Mouse (Mus musculus) stomach, embryonic 15.5 days (tissue): Measurements from ENCODE around the gene Anpep. TPM values are rescaled to one million over a fixed set of nuclear protein-coding genes. Genes with fewer than 3 reads are reported as not detected.

Source experiments
- ATAC-seq: fragments of 200-750 bp; cut with Nextera tagmentation; 2 replicates; pipeline ENCODE4 v1.8.0; 2017; ENCODE audit warnings: low read depth, moderate number of reproducible peaks, moderate TSS enrichment; ENCODE audit not compliant: insufficient read depth, low FRiP score
- H3K27ac ChIP-seq: fragments of 300-500 bp; sonication (generic); 2 replicates; pipeline ENCODE4 v1.5.1; 2015; ENCODE audit warnings: mild to moderate bottlenecking, inconsistent platforms
- H3K27me3 ChIP-seq: fragments of 300-500 bp; sonication (generic); replicated peaks from 2 replicates; pipeline ENCODE4 v1.6.1; 2015; ENCODE audit warnings: inconsistent platforms
- H3K36me3 ChIP-seq: fragments of 300-500 bp; sonication (generic); 2 replicates; pipeline ENCODE4 v1.6.1; 2015; ENCODE audit warnings: inconsistent platforms
- H3K4me1 ChIP-seq: fragments of 300-500 bp; sonication (generic); 2 replicates; pipeline ENCODE4 v1.6.1; 2015; ENCODE audit warnings: inconsistent platforms
- H3K4me2 ChIP-seq: fragments of 300-500 bp; sonication (generic); 2 replicates; pipeline ENCODE4 v1.6.1; 2015; ENCODE audit warnings: mild to moderate bottlenecking, inconsistent platforms
- H3K4me3 ChIP-seq: fragments of 300-500 bp; sonication (generic); replicated peaks from 2 replicates; pipeline ENCODE4 v1.5.1; 2015; ENCODE audit warnings: inconsistent platforms
- H3K9ac ChIP-seq: fragments of 300-500 bp; sonication (generic); 2 replicates; pipeline ENCODE4 v1.6.1; 2015; ENCODE audit warnings: inconsistent platforms
- H3K9me3 ChIP-seq: fragments of 300-500 bp; sonication (generic); 2 replicates; pipeline ENCODE4 v1.6.1; 2016; ENCODE audit warnings: inconsistent platforms
- WGBS: fragments of 180-500 bp; shearing (Covaris S2); methylation state at CpG from one replicate; pipeline ENCODE4 v1.1.7; 2015; 5-methylcytosine and 5-hydroxymethylcytosine counted together
- polyA plus RNA-seq: library from polyadenylated mRNA; unstranded; fragments of >200 nt; fragmentation: Nextera tagmentation; extraction: Ambion mirVana; gene quantifications from 2 replicates; pipeline ENCODE4 v1.2.1, GENCODE M21; 2015

Anpep gene
- polyA plus RNA-seq, 1 experiment from 2014 or later: 55.9 TPM

DNA sequence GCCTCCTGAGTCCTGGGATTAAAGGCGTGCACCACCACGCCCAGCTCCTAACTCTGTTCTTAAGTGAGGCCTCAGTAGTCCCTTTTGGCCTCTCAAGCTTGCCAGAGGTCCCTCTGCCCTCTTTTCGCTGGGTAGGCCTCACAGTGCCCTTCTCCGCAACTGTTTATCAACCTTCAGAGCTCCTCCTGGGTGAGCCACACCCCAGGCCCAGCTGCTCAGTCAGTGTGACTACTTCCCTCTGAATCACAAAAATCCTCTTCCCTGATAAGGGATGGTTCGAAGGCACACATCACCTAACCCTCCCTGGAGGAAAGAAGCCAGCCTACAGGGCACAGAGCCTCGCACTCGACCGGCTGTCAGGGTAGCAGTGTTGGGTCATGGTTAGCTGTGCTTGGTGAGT is 935 bp upstream of the Anpep start:
- Histone ChIP-seq H3K27me3 (no peaks in the 10 kb centered on the region), H3K9me3 (no peaks in the 10 kb centered on the region), H3K9ac (no peak overlapping the region), H3K27ac (no peak overlapping the region), H3K4me1 (peaks cover 11% of the 10 kb centered on the region), H3K4me3 (no peak overlapping the region), H3K36me3 (no peaks in the 10 kb centered on the region), H3K4me2 (no peak overlapping the region)
- ATAC-seq: no peak
- 85% methylated on average over 8 of the region's 8 CpGs for WGBS

DNA sequence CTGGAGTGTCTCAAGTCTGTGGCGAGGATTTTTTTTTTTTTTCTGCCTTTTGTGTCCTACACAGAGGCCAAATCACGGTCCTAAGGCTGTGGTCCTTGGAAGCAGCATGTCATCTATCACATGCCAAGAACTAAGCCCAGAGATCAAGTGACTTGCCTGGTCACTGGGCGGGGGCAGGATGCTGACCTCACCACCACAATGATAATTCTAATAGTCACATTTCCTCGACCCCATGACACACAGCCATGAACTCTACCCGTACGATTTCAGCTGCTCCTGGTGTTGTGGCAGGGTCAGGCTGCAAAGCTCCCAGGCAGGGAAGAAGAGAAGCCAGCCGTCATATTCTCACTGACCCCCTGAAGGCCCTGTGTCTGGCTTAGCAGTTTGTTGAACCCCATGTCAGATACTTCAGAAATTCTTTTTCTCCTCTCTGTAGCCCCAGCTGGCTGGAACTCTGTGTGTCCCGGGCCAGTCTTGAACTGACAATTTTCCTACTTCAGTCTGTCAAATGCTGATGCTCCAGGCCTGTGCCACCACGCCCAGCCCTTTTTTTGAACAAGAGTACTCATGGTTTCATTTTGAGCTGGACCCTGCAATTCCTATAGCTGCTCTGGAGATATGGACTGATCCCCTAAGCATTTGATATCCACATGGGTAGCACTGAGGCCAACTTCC is 1.8 kb downstream of the Anpep start:
- H3K9ac ChIP-seq: no peak overlapping the region
- WGBS: 58% methylated on average over 9 of the region's 9 CpGs
- no peaks in the 10 kb centered on the region for H3K36me3 ChIP-seq
- no peaks in the 10 kb centered on the region for H3K27me3 ChIP-seq
- H3K4me1 ChIP-seq: peaks cover 11% of the 10 kb centered on the region
- no peak overlapping the region for H3K4me2 ChIP-seq
- no peak overlapping the region for H3K27ac ChIP-seq
- no peak for ATAC-seq
- no peaks in the 10 kb centered on the region for H3K9me3 ChIP-seq
- no peak overlapping the region for H3K4me3 ChIP-seq

DNA sequence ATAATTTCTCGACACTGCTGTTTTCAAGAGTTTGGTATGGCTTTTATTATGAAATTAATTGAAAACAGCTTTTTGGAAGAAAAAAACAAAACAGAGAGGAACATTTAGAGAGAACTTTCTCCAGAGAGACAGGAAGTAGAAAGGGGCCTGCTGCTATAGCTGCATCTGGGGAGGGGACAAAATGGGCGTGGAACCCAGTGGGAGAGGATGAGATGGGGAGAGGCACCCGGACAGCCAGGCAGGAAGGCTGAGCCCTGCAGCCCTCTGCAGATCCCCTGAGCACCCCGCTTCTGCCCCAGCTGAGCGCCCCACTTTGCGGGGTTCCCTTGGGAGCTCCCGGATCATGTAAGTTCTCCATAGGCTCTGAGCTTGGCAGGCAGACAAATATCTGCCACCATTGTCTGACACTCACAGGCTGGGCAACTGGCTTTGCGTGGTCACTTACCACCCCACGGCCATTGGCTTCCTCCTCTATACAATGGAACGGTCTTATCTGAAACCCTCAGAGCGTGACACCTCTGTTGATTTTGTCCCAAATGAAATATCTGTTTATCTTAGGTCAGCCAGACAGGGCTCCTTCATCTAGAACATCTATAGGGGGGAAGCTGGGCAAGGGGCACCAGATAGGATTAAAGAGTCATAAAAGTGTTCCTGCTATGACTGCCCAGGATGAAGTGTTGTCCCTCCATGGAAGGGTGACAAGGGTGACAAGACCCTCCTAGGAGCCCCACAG is 2.5 kb downstream of the Anpep start:
- 45% methylated on average over 11 of the region's 11 CpGs for WGBS
- Histone ChIP-seq H3K9me3 (no peaks in the 10 kb centered on the region), H3K9ac (no peak overlapping the region), H3K4me1 (peaks cover 11% of the 10 kb centered on the region), H3K27ac (no peak overlapping the region; the same call in 1 of the 2 replicates), H3K27me3 (no peaks in the 10 kb centered on the region), H3K4me2 (peak overlapping the region; percentile 23; the same call in 1 of the 2 replicates), H3K36me3 (no peaks in the 10 kb centered on the region), H3K4me3 (no peak overlapping the region)
- ATAC-seq: no peak; the same call in 1 of the 2 replicates

- H3K9ac ChIP-seq: no peak overlapping the region
- H3K27me3 ChIP-seq: no peaks in the 10 kb centered on the region
- no peaks in the 10 kb centered on the region for H3K36me3 ChIP-seq
- H3K4me2 ChIP-seq: no peak overlapping the region
- no peaks in the 10 kb centered on the region for H3K9me3 ChIP-seq
- H3K4me3 ChIP-seq: no peak overlapping the region
- 72% methylated on average over 4 of the region's 4 CpGs for WGBS
- ATAC-seq: no peak
- peaks cover 11% of the 10 kb centered on the region for H3K4me1 ChIP-seq
- H3K27ac ChIP-seq: no peak overlapping the region
Measured at GRCm38 (mm10) chr7:79856305-79856704, 4.6 kb downstream of the Anpep start.

DNA sequence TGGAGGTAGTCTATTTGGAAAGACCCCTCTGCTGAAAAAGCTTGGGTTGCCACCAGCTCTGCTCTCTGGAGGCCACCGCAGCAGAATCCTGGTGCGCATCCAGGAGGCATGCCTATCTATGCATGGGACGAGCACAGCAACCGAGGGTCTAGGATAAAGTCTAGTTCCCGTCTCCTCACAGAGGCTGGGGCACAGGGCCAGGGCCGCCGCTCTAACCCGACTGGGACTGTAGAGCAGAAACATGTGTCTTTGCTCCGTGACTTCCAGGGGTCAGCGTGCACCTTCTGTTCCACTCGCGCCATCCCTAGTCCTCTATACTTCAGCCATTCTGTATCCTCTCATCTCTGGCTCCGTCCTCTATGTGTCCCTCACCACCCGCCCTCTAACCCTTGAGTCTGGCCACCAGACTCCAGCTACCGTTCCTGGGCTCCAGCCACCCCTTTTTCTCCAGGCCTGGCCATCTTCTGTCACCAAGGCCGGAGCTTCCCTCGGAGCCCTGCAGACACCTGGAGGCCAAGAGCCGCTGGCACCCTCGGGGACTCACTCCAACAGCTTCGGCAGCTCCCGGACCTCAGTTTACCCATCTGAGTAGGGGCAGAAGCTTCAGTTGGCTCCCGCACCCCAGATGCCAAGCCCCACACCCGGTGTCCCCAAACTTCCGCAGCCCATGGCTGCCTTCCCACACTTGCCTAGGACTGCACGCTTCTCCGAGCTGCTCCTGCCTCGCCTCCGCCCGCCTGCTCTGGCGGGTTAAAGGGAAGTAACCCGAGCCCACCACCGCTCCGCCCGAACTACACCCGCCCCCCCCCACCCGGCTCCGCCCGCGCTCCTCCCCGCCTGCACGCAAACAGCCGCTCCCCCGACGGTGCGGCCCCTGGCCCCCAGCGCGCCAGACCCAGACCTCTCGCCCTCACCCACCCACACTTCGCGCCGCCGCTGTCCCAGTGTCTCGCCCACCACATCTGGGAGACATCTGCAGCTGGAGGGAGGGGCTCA is 13.1 kb downstream of the Anpep start:
- no peaks in the 10 kb centered on the region for H3K9me3 ChIP-seq
- no peaks in the 10 kb centered on the region for H3K27me3 ChIP-seq
- peaks cover 24% of the 10 kb centered on the region for H3K4me1 ChIP-seq
- H3K36me3 ChIP-seq: no peaks in the 10 kb centered on the region
- H3K4me3 ChIP-seq: peak overlapping the region; percentile 50
- peak overlapping the region; percentile 4; the same call in 1 of the 2 replicates for H3K9ac ChIP-seq
- ATAC-seq: peak; percentile 67
- peak overlapping the region; percentile 79 for H3K4me2 ChIP-seq
- peak overlapping the region; percentile 28 for H3K27ac ChIP-seq
- 10% methylated on average over 51 of the region's 53 CpGs for WGBS

- Histone ChIP-seq H3K27me3 (no peaks in the 10 kb centered on the region), H3K36me3 (no peaks in the 10 kb centered on the region), H3K27ac (no peak overlapping the region), H3K9me3 (no peaks in the 10 kb centered on the region), H3K4me2 (peak overlapping the region; percentile 79), H3K9ac (no peak overlapping the region), H3K4me3 (no peak overlapping the region; the same call in 1 of the 2 replicates), H3K4me1 (peaks cover 24% of the 10 kb centered on the region)
- 74% methylated on average over 2 of the region's 2 CpGs for WGBS
- ATAC-seq: no peak
Measured at GRCm38 (mm10) chr7:79846342-79846741, 14.5 kb downstream of the Anpep start.

DNA sequence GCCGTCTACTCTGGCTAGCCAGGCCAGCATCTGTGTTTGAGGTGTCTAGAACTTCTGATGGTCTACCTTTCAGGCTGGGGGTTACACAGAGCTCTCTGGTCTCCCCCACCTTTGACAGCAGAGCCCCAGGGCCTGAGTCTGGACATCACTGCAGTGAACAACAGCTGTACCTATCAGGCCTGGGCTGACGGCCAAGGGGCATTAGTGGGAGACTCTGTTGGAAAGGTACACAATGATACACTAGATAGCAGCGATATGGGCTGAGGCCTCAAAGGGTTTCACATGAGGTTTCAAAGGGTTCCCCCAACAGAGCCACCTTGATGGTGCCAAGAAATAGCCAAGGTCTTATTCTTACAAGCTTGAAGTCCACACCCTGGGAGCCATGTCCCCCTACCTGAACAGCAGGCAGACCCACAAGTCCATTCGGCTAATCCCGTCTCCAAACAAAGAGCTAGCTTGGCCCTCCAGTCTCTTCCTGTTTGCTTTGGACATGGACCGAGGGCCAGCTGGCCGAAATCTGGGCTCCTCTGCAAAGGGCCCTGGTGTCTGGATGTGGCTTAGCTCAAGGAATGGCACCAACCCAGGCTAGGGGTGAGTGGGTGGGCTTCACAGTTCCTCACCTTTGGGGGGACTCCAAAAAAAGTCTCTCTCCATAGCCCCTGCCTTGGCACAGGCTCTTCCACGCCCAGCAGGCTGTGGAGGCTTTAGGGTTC is 16.6 kb downstream of the Anpep start:
- H3K27ac ChIP-seq: peak overlapping the region; percentile 74
- H3K9me3 ChIP-seq: no peaks in the 10 kb centered on the region
- no peak overlapping the region for H3K4me3 ChIP-seq
- no peaks in the 10 kb centered on the region for H3K36me3 ChIP-seq
- H3K9ac ChIP-seq: no peak overlapping the region
- H3K4me1 ChIP-seq: peaks cover 24% of the 10 kb centered on the region
- ATAC-seq: peak; percentile 43
- 0 out of 2 replicates have a peak overlapping the region, but pooled peaks have one; percentile 21 for H3K4me2 ChIP-seq
- H3K27me3 ChIP-seq: no peaks in the 10 kb centered on the region
- 55% methylated on average over 8 of the region's 8 CpGs for WGBS

DNA sequence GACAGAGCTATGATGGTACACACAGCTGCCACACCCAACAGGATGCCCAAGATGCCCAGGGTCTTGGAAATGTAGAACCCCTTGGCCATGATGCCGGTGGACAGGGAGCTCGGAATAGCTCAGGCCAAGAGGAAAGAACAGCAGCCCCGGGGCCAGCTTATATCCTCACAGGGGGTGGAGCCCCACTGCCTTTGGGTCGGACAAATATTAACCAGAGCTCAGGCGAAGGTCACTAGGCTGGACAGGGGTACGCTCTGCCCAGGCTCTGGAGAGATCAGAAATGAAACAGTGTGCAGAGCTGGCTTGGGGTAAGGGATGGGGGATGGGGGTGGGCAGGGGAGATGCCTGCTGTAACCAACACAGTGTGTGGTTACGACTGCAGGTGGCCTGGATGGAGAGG is 18.7 kb downstream of the Anpep start:
- Histone ChIP-seq H3K4me2 (peak overlapping the region; percentile 17; the same call in 1 of the 2 replicates), H3K9ac (no peak overlapping the region), H3K27me3 (no peaks in the 10 kb centered on the region), H3K36me3 (no peaks in the 10 kb centered on the region), H3K27ac (peak overlapping the region; percentile 52), H3K9me3 (no peaks in the 10 kb centered on the region), H3K4me3 (no peak overlapping the region), H3K4me1 (peaks cover 13% of the 10 kb centered on the region; the same call in 1 of the 2 replicates)
- peak; percentile 74 for ATAC-seq
- WGBS: 58% methylated on average over 7 of the region's 7 CpGs

DNA sequence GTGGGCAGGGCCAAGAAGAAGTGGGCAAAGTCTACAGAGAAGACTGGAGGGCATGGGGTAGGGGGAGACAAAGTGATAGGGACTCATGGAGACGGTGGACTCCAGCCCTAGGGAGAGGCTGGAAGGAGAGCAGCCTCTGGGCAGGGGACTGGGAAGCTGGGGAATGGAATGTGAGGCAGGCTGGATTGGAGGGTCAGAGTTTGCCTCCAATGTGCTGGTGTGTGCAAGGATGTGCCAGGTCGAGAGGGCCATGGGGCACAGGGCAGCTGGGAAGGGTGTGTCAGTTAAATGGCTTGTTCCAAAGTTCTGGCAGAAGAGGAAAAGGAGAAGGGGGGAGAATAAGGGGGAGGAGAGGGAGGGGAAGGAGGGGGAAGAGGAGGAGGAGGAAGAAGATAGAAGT is 23.6 kb downstream of the Anpep start:
- WGBS: 46% methylated on average over 2 of the region's 2 CpGs
- H3K4me1 ChIP-seq: no peaks in the 10 kb centered on the region
- H3K36me3 ChIP-seq: no peaks in the 10 kb centered on the region
- H3K27me3 ChIP-seq: no peaks in the 10 kb centered on the region
- no peak overlapping the region for H3K4me3 ChIP-seq
- H3K9me3 ChIP-seq: no peaks in the 10 kb centered on the region
- no peak overlapping the region for H3K9ac ChIP-seq
- H3K4me2 ChIP-seq: no peak overlapping the region
- ATAC-seq: no peak
- H3K27ac ChIP-seq: no peak overlapping the region

DNA sequence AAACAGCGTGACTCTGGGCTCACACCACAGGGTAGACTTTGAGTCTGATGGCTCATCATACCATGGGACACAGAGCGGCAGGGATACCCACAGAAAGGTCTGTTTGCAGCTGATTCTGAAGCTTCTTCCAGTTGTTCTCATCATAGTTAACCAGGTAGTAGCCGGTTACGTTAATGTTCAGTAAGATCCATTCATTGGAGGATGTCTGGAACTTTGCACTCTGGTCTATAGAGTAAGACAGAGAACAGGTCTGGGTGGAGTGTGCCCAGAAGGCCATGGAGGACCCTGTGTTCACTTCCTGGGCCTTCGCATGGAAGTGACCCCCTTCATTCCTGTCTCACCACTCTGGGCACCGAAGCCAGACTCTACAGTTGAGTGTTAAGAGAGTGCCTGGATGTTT is 25.7 kb downstream of the Anpep start:
- H3K9me3 ChIP-seq: no peaks in the 10 kb centered on the region
- no peak overlapping the region for H3K4me3 ChIP-seq
- 92% methylated on average over 6 of the region's 6 CpGs for whole genome bisulfite sequencing
- H3K27ac ChIP-seq: no peak overlapping the region
- H3K4me1 ChIP-seq: no peaks in the 10 kb centered on the region
- no peaks in the 10 kb centered on the region for H3K27me3 ChIP-seq
- no peaks in the 10 kb centered on the region for H3K36me3 ChIP-seq
- H3K4me2 ChIP-seq: no peak overlapping the region
- ATAC-seq: no peak
- no peak overlapping the region for H3K9ac ChIP-seq

DNA sequence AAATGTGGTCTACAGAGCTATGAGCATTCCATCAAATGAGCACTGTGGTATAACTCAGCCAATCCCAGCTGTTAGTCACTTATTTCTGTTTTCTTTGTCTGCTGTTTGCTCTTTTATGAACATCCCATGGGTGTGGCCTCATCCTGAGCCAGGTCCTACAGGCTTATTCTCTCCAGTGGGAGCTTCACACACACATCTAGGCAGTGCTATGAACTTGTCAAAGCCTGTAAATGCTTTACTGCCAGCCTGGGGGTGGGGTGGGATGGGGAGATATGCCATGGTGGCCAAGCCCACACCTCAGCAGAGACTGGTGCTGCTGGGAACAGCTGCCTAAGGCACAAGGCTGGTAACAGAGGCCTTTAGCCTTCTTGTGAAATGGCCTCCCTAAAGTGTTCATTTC is 27.9 kb downstream of the Anpep start:
- Histone ChIP-seq H3K27ac (no peak overlapping the region), H3K4me3 (no peak overlapping the region), H3K4me2 (no peak overlapping the region), H3K27me3 (no peaks in the 10 kb centered on the region), H3K9me3 (no peaks in the 10 kb centered on the region), H3K36me3 (no peaks in the 10 kb centered on the region), H3K9ac (no peak overlapping the region), H3K4me1 (no peaks in the 10 kb centered on the region)
- ATAC-seq: no peak
